Mouse (Mus musculus): ENCODE measurements around the gene Tpx2. TPM values are rescaled to one million over a fixed set of nuclear protein-coding genes. Genes with fewer than 3 reads are reported as not detected.
A peak's percentile ranks its signal among the peaks of the same experiment; 100 is the strongest.

Tpx2 gene
- total RNA-seq, 1 experiment, result 77.8 TPM

GRCm38 (mm10) chr2:152839256-152839655, 8.5 kb upstream of the Tpx2 start:
- Histone ChIP-seq H3K36me3 (ENCODE audit: control insufficient read depth, insufficient read depth, low read length, poor library complexity, severe bottlenecking) (no peaks in the 10 kb centered on the region), H3K4me3 (ENCODE audit: insufficient read depth in 1 of 2, low read depth in 1 of 2, low read length in 2 of 2, poor library complexity in 1 of 2, severe bottlenecking in 1 of 2) (no peak overlapping the region), H3K9ac (ENCODE audit: insufficient read depth, low read depth, low read length, poor library complexity, severe bottlenecking) (no peak overlapping the region), H3K4me1 (ENCODE audit: control insufficient read depth in 2 of 2, insufficient read depth in 2 of 2, low read length in 2 of 2, poor library complexity in 1 of 2) (no peaks in the 10 kb centered on the region), H3K27ac (ENCODE audit: insufficient read depth, low read depth, low read length, poor library complexity, severe bottlenecking) (no peak overlapping the region), H3K9me3 (ENCODE audit: control insufficient read depth, insufficient read depth, low read depth, low read length) (no peaks in the 10 kb centered on the region)
- TF ChIP-seq CHD2 (IDR thresholded peaks at IDR 0.05; ENCODE audit: low read depth, low read length) (no peak), MAFK (IDR thresholded peaks at IDR 0.05; ENCODE audit: insufficient read depth, low read depth, low read length) (no peak), ZC3H11A (IDR thresholded peaks at IDR 0.05; ENCODE audit: borderline replicate concordance, low read depth, low read length) (no peak)
- in situ Hi-C loops (cut with MboI; ENCODE audit: low sequenced_read_pairs in 2 of 2, unreplicated experiment in 2 of 2), result loop anchor here in 1 of 2 experiments (10.0 kb wide), 1 partner anchor 154 kb away; the partner anchor contains the start of gene Mcts2
- no peak for DNase-seq (ENCODE audit: low read depth, low spot score)

- Histone ChIP-seq H3K4me1 (ENCODE audit: control insufficient read depth in 2 of 2, insufficient read depth in 2 of 2, low read length in 2 of 2, poor library complexity in 1 of 2) (no peaks in the 10 kb centered on the region; a peak in 1 of 4 replicates), H3K9ac (ENCODE audit: insufficient read depth, low read depth, low read length, poor library complexity, severe bottlenecking) (no peak overlapping the region), H3K27ac (ENCODE audit: insufficient read depth, low read depth, low read length, poor library complexity, severe bottlenecking) (no peak overlapping the region), H3K9me3 (ENCODE audit: control insufficient read depth, insufficient read depth, low read depth, low read length) (no peaks in the 10 kb centered on the region), H3K4me3 (ENCODE audit: insufficient read depth in 1 of 2, low read depth in 1 of 2, low read length in 2 of 2, poor library complexity in 1 of 2, severe bottlenecking in 1 of 2) (no peak overlapping the region), H3K36me3 (ENCODE audit: control insufficient read depth, insufficient read depth, low read length, poor library complexity, severe bottlenecking) (no peaks in the 10 kb centered on the region)
- in situ Hi-C loops (cut with MboI; ENCODE audit: low sequenced_read_pairs in 2 of 2, unreplicated experiment in 2 of 2), result no loop called here
- no peak for TF ChIP-seq ZNF384 (IDR thresholded peaks at IDR 0.05; ENCODE audit: low read depth, low read length)
- TF ChIP-seq MAFK (IDR thresholded peaks at IDR 0.05; ENCODE audit: insufficient read depth, low read depth, low read length), result no peak
- TF ChIP-seq HCFC1 (IDR thresholded peaks at IDR 0.05; ENCODE audit: borderline replicate concordance, insufficient read depth, low read length), result no peak
- TF ChIP-seq ZC3H11A (IDR thresholded peaks at IDR 0.05; ENCODE audit: borderline replicate concordance, low read depth, low read length), result no peak
- TF ChIP-seq CHD2 (IDR thresholded peaks at IDR 0.05; ENCODE audit: low read depth, low read length), result no peak
- no peak for DNase-seq (ENCODE audit: low read depth, low spot score)
Measured at GRCm38 (mm10) chr2:152842741-152843140, 5.0 kb upstream of the Tpx2 start.

DNA sequence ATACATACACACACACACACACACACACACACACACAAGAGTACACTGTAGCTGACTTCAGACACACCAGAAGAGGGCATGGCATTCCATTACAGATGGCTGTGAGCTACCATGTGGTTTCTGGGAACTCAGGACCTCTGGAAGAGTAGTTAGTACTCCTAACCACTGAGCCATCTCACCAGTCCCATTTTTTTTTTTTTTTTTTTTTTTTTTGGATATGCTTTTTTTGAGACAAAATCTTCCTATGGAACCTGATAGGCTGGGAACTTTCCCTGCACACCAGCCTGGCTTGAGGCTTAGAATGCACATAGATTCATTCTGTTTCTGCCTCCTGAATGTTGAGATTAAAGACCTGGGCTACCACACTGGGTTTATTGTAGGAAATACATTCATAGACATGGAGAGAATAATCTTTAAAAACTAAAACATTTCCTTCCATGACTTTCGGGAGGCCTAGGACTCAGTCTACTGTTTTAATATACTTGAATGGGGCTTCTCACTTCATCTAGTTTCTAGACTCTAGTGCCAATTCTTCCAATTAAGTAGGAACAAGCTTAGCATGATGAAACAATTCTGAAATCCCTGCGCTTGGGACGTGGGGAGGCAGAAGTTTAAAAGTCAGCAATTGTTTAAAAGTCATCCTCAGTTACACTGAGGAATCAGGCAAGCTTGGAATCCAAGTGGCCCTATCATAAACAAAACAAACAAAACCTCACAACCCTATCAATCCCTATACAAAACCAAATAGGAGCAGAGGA, 528 bp upstream of the Tpx2 start:
- Histone ChIP-seq H3K9me3 (ENCODE audit: control insufficient read depth, insufficient read depth, low read depth, low read length) (no peaks in the 10 kb centered on the region), H3K4me3 (ENCODE audit: insufficient read depth in 1 of 2, low read depth in 1 of 2, low read length in 2 of 2, poor library complexity in 1 of 2, severe bottlenecking in 1 of 2) (no peak overlapping the region; a peak in 1 of 4 replicates), H3K27ac (ENCODE audit: insufficient read depth, low read depth, low read length, poor library complexity, severe bottlenecking) (no peak overlapping the region), H3K4me1 (ENCODE audit: control insufficient read depth in 2 of 2, insufficient read depth in 2 of 2, low read length in 2 of 2, poor library complexity in 1 of 2) (peaks cover 0 to 8% of the 10 kb centered on the region in 2 experiments; a peak in 2 of 4 replicates), H3K9ac (ENCODE audit: insufficient read depth, low read depth, low read length, poor library complexity, severe bottlenecking) (no peak overlapping the region; the same call in 1 of the 2 replicates), H3K36me3 (ENCODE audit: control insufficient read depth, insufficient read depth, low read length, poor library complexity, severe bottlenecking) (peaks cover 6% of the 10 kb centered on the region)
- DNase-seq (ENCODE audit: low read depth, low spot score), result no peak
- in situ Hi-C loops (cut with MboI; ENCODE audit: low sequenced_read_pairs in 2 of 2, unreplicated experiment in 2 of 2), result no loop called here
- peak; percentile 24; the same call in 1 of the 2 replicates for TF ChIP-seq ZNF384 (IDR thresholded peaks at IDR 0.05; ENCODE audit: low read depth, low read length)
- no peak for TF ChIP-seq HCFC1 (IDR thresholded peaks at IDR 0.05; ENCODE audit: borderline replicate concordance, insufficient read depth, low read length)

DNA sequence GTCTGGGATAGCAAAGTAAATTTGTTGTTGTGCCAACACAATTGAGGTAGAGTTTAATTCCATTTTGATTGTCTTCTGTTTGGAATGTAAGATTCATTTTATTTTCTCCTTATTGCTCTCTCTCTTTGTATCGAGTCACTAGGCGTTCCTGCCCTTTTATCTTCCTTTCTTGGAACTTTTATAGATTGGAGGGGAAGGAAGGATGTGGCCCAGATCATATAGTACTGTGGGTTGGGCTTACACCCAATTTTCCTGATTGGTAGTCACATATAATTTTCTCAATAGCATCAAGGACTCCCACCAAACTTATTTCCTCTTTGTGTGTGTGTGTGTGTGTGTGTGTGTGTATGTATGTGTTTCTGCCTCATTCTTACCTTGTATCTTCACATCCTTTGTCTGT, 702 bp downstream of the Tpx2 start:
- Histone ChIP-seq H3K9ac (ENCODE audit: insufficient read depth, low read depth, low read length, poor library complexity, severe bottlenecking) (peak overlapping the region; percentile 96), H3K4me1 (ENCODE audit: control insufficient read depth in 2 of 2, insufficient read depth in 2 of 2, low read length in 2 of 2, poor library complexity in 1 of 2) (peaks cover 0 to 8% of the 10 kb centered on the region in 2 experiments; a peak in 2 of 4 replicates), H3K9me3 (ENCODE audit: control insufficient read depth, insufficient read depth, low read depth, low read length) (no peaks in the 10 kb centered on the region), H3K36me3 (ENCODE audit: control insufficient read depth, insufficient read depth, low read length, poor library complexity, severe bottlenecking) (peaks cover 9% of the 10 kb centered on the region), H3K4me3 (ENCODE audit: insufficient read depth in 1 of 2, low read depth in 1 of 2, low read length in 2 of 2, poor library complexity in 1 of 2, severe bottlenecking in 1 of 2) (peak overlapping the region; percentile 86 to 98), H3K27ac (ENCODE audit: insufficient read depth, low read depth, low read length, poor library complexity, severe bottlenecking) (no peak overlapping the region; the same call in 1 of the 2 replicates)
- DNase-seq (ENCODE audit: low read depth, low spot score), result no peak
- in situ Hi-C loops (cut with MboI; ENCODE audit: low sequenced_read_pairs in 2 of 2, unreplicated experiment in 2 of 2), result no loop called here
- TF ChIP-seq ZC3H11A (IDR thresholded peaks at IDR 0.05; ENCODE audit: borderline replicate concordance, low read depth, low read length), result no peak
- no peak for TF ChIP-seq MAFK (IDR thresholded peaks at IDR 0.05; ENCODE audit: insufficient read depth, low read depth, low read length)
- no peak for TF ChIP-seq HCFC1 (IDR thresholded peaks at IDR 0.05; ENCODE audit: borderline replicate concordance, insufficient read depth, low read length)
- no peak for TF ChIP-seq CHD2 (IDR thresholded peaks at IDR 0.05; ENCODE audit: low read depth, low read length)
- TF ChIP-seq ZNF384 (IDR thresholded peaks at IDR 0.05; ENCODE audit: low read depth, low read length), result no peak
